Mouse (Mus musculus) ES-E14 (cell line): ENCODE measurements around the gene Rpl18a.
A peak's percentile ranks its signal among the peaks of the same experiment; 100 is the strongest.

Experiments
- CHD2 ChIP-seq: IDR thresholded peaks from 2 replicates; pipeline ENCODE4 v1.6.1; 2014; ENCODE audit warnings: mild to moderate bottlenecking, low read depth, low read length, inconsistent platforms
- HCFC1 ChIP-seq: IDR thresholded peaks from 2 replicates; pipeline ENCODE4 v1.6.1; 2012; ENCODE audit warnings: low read length, inconsistent platforms, borderline replicate concordance; ENCODE audit not compliant: insufficient read depth
- MAFK ChIP-seq: IDR thresholded peaks from 2 replicates; pipeline ENCODE4 v1.6.1; 2014; ENCODE audit warnings: mild to moderate bottlenecking, low read depth, low read length, inconsistent platforms; ENCODE audit not compliant: insufficient read depth
- ZNF384 ChIP-seq: IDR thresholded peaks from 2 replicates; pipeline ENCODE4 v1.6.1; 2012; ENCODE audit warnings: low read depth, low read length, inconsistent platforms

DNA sequence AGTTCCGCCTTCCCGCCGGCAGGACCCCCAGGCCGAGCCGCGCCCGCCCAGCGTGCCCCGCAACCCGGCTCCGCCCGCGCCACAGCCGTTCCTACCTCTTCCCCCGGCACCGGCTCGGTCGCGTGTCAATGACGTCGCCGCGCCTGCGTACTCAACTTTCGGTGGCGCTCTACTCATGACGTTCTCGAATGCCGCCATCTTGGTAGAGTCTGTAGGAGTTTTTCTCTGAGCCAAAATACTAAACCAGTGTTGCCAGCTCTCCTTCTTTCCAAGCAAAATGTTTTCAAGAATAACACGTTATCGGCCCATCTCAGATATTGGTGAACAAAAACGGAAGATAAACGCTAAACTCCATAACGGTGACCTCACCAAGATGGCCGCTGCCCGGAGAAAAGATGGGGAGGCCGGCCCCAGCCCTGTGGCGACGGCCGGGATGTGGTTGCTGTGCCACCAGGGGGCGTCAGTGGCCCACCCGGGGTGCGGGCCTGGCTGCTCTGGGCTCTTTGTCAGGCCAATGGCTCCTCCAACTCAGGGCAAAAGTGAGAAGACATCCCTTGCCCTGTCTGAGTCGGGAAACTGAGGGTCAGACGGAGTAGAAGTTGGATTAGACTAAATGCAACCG is 23.7 kb downstream of the Rpl18a start, which contains the start of gene Ccdc124:
- TF ChIP-seq ZNF384 (no peak), CHD2 (peak; percentile 34; the same call in 1 of the 2 replicates), MAFK (no peak), HCFC1 (peak; percentile 94)
